Mouse (Mus musculus): Measurements from ENCODE around the gene Tomm20.

GRCm38 (mm10) chr8:126986495-126986894, 40.9 kb upstream of the Tomm20 start:
- TF ChIP-seq CTCF (IDR thresholded peaks at IDR 0.05) (peak; percentile 98; the same call in 1 of the 2 replicates), POLR2A (IDR thresholded peaks at IDR 0.05; ENCODE audit: insufficient read depth, low read depth, low read length) (no peak)
